Mouse (Mus musculus): ENCODE measurements around the gene Cpne8.
"Not testable (repeated sequence)": the region's sequence is repeated elsewhere in the genome, so short reads cannot be mapped to it uniquely, and the experiment has no call there.

Gene Cpne8

DNA sequence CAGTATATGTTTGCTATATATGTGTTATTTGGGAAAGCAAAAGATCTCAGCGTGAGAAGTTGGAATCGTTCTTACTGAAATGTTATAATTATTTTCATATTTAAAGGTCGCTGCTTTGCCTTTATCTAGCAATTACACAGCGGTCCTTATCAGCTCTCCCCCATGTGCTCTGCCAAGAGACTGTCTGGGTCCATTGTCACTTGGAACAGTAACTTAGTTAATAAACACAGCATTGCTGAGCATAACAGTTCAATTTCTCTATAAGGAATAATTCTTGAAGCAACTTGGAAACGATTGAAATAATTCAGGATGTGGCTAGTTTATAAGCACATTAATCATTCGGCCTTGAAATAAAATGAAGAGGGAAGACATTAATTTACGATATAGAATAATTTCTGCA, 189.0 kb downstream of the Cpne8 start:
- DNase-seq (ENCODE audit: low read depth, low spot score), result no peak

DNA sequence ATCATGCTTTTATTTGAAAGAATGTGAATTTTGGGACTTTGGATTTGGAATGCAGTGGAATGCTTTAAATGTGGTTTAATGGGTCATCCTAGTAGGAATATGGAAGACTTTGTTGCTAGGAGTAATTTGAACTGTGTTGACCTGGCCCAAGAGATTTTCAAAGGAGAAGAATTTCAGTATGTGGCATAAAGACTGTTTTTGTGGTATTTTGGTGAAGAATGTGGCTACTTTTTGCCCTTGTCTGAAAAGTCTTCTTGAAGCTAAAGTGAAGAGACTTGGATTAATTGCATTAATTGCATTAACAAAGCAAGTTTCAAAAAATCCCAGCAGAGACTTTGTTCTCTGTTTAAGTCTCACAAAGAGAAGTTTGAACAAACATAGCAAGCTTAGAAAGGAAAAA, 208.7 kb downstream of the Cpne8 start:
- DNase-seq (ENCODE audit: low read depth, low spot score), result not testable (repeated sequence)

DNA sequence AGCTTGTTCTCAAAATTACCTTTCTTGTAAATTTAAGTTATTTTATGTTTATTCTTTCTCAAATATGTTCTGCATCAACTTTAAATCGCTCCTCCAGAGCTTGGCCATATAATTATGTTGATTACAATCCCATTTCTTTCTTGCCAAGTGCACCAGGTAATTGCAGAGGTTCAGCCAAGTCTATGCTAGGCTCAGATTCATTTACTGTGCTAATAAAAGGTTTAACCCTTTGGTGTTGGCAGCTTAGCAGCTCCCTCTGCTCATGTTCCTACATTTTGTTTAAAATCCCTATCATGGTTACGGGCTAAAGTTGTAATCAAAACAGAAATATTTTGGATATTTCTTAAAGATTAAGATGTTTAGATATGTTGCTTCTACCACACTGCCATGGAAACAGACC, 216.0 kb downstream of the Cpne8 start:
- no peak for DNase-seq (ENCODE audit: low read depth, low spot score)

DNA sequence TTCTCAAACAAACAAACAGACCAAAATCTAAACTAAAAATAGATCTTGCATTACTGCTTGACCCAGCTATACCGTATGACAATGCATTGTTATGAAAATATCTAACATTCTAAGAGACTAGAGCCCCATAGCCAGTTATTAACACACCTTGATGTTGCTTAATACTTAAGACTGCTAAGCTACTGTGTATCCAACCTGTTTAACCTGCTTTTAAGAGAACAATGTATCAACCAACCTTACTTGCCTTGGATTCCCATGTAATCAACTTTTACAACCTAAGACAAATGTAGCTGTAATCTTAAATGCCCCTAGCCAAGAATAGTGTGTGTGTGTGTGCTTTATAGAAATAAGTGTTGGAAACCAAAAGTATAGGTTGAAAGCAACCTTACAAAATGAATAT, 233.2 kb downstream of the Cpne8 start:
- DNase-seq (ENCODE audit: low read depth, low spot score), result no peak
